Mouse (Mus musculus) myocyte (in vitro differentiated cells): Measurements from ENCODE around the gene Cd151.

Experiments
- E2F4 ChIP-seq: IDR thresholded peaks from one replicate; pipeline ENCODE4 v1.6.1; 2011; ENCODE audit warnings: mild to moderate bottlenecking, control low read depth, moderate library complexity; ENCODE audit not compliant: insufficient read depth
- POLR2A ChIP-seq: IDR thresholded peaks from one replicate; pipeline ENCODE4 v1.6.1; 2011; ENCODE audit warnings: low read depth, mild to moderate bottlenecking, control low read depth, moderate library complexity; ENCODE audit not compliant: insufficient read length
- REST ChIP-seq: IDR thresholded peaks from one replicate; pipeline ENCODE4 v1.6.1; 2011; ENCODE audit warnings: mild to moderate bottlenecking, control low read depth, moderate library complexity; ENCODE audit not compliant: insufficient read depth, insufficient read length
- USF1 ChIP-seq: IDR thresholded peaks from one replicate; pipeline ENCODE4 v1.6.1; 2011; ENCODE audit warnings: low read depth, mild to moderate bottlenecking, control low read depth, moderate library complexity

GRCm38 (mm10) chr7:141517638-141518037, 50.4 kb downstream of the Cd151 start:
- TF ChIP-seq E2F4 (no peak), POLR2A (no peak), USF1 (no peak), REST (no peak)
